Mouse (Mus musculus): ENCODE results near the gene Rlbp1. TPM values are rescaled to one million over a fixed set of nuclear protein-coding genes. Genes with fewer than 3 reads are reported as not detected.
A peak's percentile ranks its signal among the peaks of the same experiment; 100 is the strongest.

The Rlbp1 gene
- polyA plus RNA-seq, 1 experiment from 2014 or later, result 0.11 TPM

DNA sequence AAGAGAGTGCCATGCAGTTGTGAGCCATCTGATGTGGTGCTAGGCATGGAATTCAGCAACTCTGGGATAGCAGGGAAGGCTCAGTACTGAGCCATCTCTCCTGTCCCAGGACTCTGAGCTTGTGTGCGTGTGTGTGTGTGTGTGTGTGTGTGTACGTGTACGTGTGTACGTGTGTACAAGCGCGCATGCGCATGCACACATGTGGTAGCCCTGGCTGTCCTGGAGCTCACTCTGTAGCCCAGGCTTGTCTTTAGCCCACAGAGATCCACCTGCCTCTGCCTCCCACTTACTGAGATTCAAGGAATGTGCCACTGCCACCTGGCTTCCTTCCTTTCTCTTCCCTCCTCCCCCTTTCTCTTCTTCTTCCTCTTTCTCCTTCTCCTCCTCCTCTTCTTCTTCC, 7.1 kb upstream of the Rlbp1 start:
- peaks cover 9% of the 10 kb centered on the region; the same call in 1 of the 2 replicates for H3K4me1 ChIP-seq (ENCODE audit: insufficient read depth)
- 92% methylated on average over 7 of the region's 7 CpGs for WGBS (ENCODE audit: insufficient replicate concordance)
- TF ChIP-seq EP300 (IDR thresholded peaks at IDR 0.05; ENCODE audit: low read depth) (no peak), CTCF (IDR thresholded peaks at IDR 0.05; ENCODE audit: low read depth) (no peak)
- no peak overlapping the region for H3K9ac ChIP-seq (replicated peaks)
- H3K36me3 ChIP-seq (replicated peaks; ENCODE audit: insufficient read depth, low read length), result no peaks in the 10 kb centered on the region
- no peaks in the 10 kb centered on the region for H3K27me3 ChIP-seq (ENCODE audit: insufficient read depth, low read length)
- no peaks in the 10 kb centered on the region for H3K9me3 ChIP-seq (ENCODE audit: low read length)
- no peak for DNase-seq
- no peak overlapping the region for H3K4me3 ChIP-seq (ENCODE audit: low read depth, low read length)
- ATAC-seq, result no peak
- no peak overlapping the region for H3K4me2 ChIP-seq (ENCODE audit: low read depth, low read length)
- no peak overlapping the region for H3K27ac ChIP-seq (ENCODE audit: low read depth)

GRCm38 (mm10) chr7:79392860-79393513, 6.1 kb upstream of the Rlbp1 start:
- no peaks in the 10 kb centered on the region for H3K27me3 ChIP-seq (ENCODE audit: insufficient read depth, low read length)
- peak overlapping the region; percentile 79 for H3K9ac ChIP-seq (replicated peaks)
- H3K27ac ChIP-seq (ENCODE audit: low read depth), result peak overlapping the region; percentile 62
- peaks cover 9% of the 10 kb centered on the region; the same call in 1 of the 2 replicates for H3K4me1 ChIP-seq (ENCODE audit: insufficient read depth)
- no peaks in the 10 kb centered on the region for H3K36me3 ChIP-seq (replicated peaks; ENCODE audit: insufficient read depth, low read length)
- H3K4me2 ChIP-seq (ENCODE audit: low read depth, low read length), result peak overlapping the region; percentile 98
- peak; percentile 52 for TF ChIP-seq CTCF (IDR thresholded peaks at IDR 0.05; ENCODE audit: low read depth)
- no peak for TF ChIP-seq EP300 (IDR thresholded peaks at IDR 0.05; ENCODE audit: low read depth)
- H3K4me3 ChIP-seq (ENCODE audit: low read depth, low read length), result peak overlapping the region; percentile 79
- ATAC-seq (peak; percentile 62), DNase-seq (peak; percentile 50)
- no peaks in the 10 kb centered on the region for H3K9me3 ChIP-seq (ENCODE audit: low read length)
- 43% methylated on average over 9 of the region's 9 CpGs for WGBS (ENCODE audit: insufficient replicate concordance)

- peaks cover 9% of the 10 kb centered on the region; the same call in 1 of the 2 replicates for H3K4me1 ChIP-seq (ENCODE audit: insufficient read depth)
- H3K9ac ChIP-seq (replicated peaks), result peak within 1 kb of the TSS; percentile 79
- ATAC-seq, result peak; percentile 94
- peak; percentile 96 for DNase-seq
- peak within 1 kb of the TSS; percentile 98 for H3K4me2 ChIP-seq (ENCODE audit: low read depth, low read length)
- H3K9me3 ChIP-seq (ENCODE audit: low read length), result no peaks in the 10 kb centered on the region
- no peaks in the 10 kb centered on the region for H3K27me3 ChIP-seq (ENCODE audit: insufficient read depth, low read length)
- H3K27ac ChIP-seq (ENCODE audit: low read depth), result peak within 1 kb of the TSS; percentile 62
- TF ChIP-seq EP300 (IDR thresholded peaks at IDR 0.05; ENCODE audit: low read depth) (no peak), CTCF (IDR thresholded peaks at IDR 0.05; ENCODE audit: low read depth) (no peak)
- WGBS (ENCODE audit: insufficient replicate concordance), result under 1% methylated on average over 44 of the region's 44 CpGs
- H3K36me3 ChIP-seq (replicated peaks; ENCODE audit: insufficient read depth, low read length), result no peaks in the 10 kb centered on the region
- H3K4me3 ChIP-seq (ENCODE audit: low read depth, low read length), result peak within 1 kb of the TSS; percentile 79
Measured at GRCm38 (mm10) chr7:79391883-79392649, 5.2 kb upstream of the Rlbp1 start, which contains the start of gene Fanci. Gene Fanci, plus strand, starts transcription at chr7:79391929.

GRCm38 (mm10) chr7:79391471-79391870, 4.6 kb upstream of the Rlbp1 start:
- Histone ChIP-seq H3K4me3 (ENCODE audit: low read depth, low read length) (peak overlapping the region; percentile 79), H3K36me3 (replicated peaks; ENCODE audit: insufficient read depth, low read length) (no peaks in the 10 kb centered on the region), H3K27ac (ENCODE audit: low read depth) (peak overlapping the region; percentile 62), H3K4me1 (ENCODE audit: insufficient read depth) (peaks cover 9% of the 10 kb centered on the region; the same call in 1 of the 2 replicates), H3K4me2 (ENCODE audit: low read depth, low read length) (peak overlapping the region; percentile 98), H3K9ac (replicated peaks) (peak overlapping the region; percentile 79), H3K27me3 (ENCODE audit: insufficient read depth, low read length) (no peaks in the 10 kb centered on the region), H3K9me3 (ENCODE audit: low read length) (no peaks in the 10 kb centered on the region)
- ATAC-seq (no peak), DNase-seq (no peak)
- TF ChIP-seq EP300 (IDR thresholded peaks at IDR 0.05; ENCODE audit: low read depth) (no peak), CTCF (IDR thresholded peaks at IDR 0.05; ENCODE audit: low read depth) (no peak)
- WGBS (ENCODE audit: insufficient replicate concordance), result 18% methylated on average over 3 of the region's 3 CpGs

GRCm38 (mm10) chr7:79390141-79390708, 3.4 kb upstream of the Rlbp1 start:
- H3K36me3 ChIP-seq (replicated peaks; ENCODE audit: insufficient read depth, low read length), result no peaks in the 10 kb centered on the region
- no peaks in the 10 kb centered on the region for H3K27me3 ChIP-seq (ENCODE audit: insufficient read depth, low read length)
- H3K4me1 ChIP-seq (ENCODE audit: insufficient read depth), result peaks cover 9% of the 10 kb centered on the region; the same call in 1 of the 2 replicates
- no peak overlapping the region for H3K9ac ChIP-seq (replicated peaks)
- H3K4me2 ChIP-seq (ENCODE audit: low read depth, low read length), result no peak overlapping the region
- no peak overlapping the region for H3K27ac ChIP-seq (ENCODE audit: low read depth)
- TF ChIP-seq CTCF (IDR thresholded peaks at IDR 0.05; ENCODE audit: low read depth) (no peak), EP300 (IDR thresholded peaks at IDR 0.05; ENCODE audit: low read depth) (no peak)
- ATAC-seq (no peak), DNase-seq (no peak)
- 75% methylated on average over 5 of the region's 5 CpGs for WGBS (ENCODE audit: insufficient replicate concordance)
- no peaks in the 10 kb centered on the region for H3K9me3 ChIP-seq (ENCODE audit: low read length)
- H3K4me3 ChIP-seq (ENCODE audit: low read depth, low read length), result no peak overlapping the region

- Histone ChIP-seq H3K4me3 (ENCODE audit: low read depth, low read length) (no peak overlapping the region), H3K36me3 (replicated peaks; ENCODE audit: insufficient read depth, low read length) (no peaks in the 10 kb centered on the region), H3K27me3 (ENCODE audit: insufficient read depth, low read length) (no peaks in the 10 kb centered on the region), H3K4me2 (ENCODE audit: low read depth, low read length) (no peak overlapping the region), H3K9ac (replicated peaks) (no peak overlapping the region), H3K27ac (ENCODE audit: low read depth) (no peak overlapping the region), H3K4me1 (ENCODE audit: insufficient read depth) (peaks cover 9% of the 10 kb centered on the region; the same call in 1 of the 2 replicates), H3K9me3 (ENCODE audit: low read length) (no peaks in the 10 kb centered on the region)
- no peak for TF ChIP-seq CTCF (IDR thresholded peaks at IDR 0.05; ENCODE audit: low read depth)
- no peak for TF ChIP-seq EP300 (IDR thresholded peaks at IDR 0.05; ENCODE audit: low read depth)
- 78% methylated on average over 7 of the region's 7 CpGs for WGBS (ENCODE audit: insufficient replicate concordance)
- ATAC-seq (no peak), DNase-seq (no peak)
Measured at GRCm38 (mm10) chr7:79388671-79389206, 1.9 kb upstream of the Rlbp1 start.
